Mouse (Mus musculus) megakaryocyte, embryonic 14.5 days (primary cell): ENCODE results near the gene Tap1. TPM values are rescaled to one million over a fixed set of nuclear protein-coding genes. Genes with fewer than 3 reads are reported as not detected.

Experiments used
- H3K27me3 ChIP-seq: replicated peaks from 2 replicates; pipeline ENCODE3; 2012; ENCODE audit warnings: inconsistent platforms
- H3K36me3 ChIP-seq: replicated peaks from 2 replicates; pipeline ENCODE3; 2012; ENCODE audit warnings: low read length, inconsistent platforms, mixed read lengths
- H3K4me1 ChIP-seq: 2 replicates; pipeline ENCODE4 v1.6.1; 2012; ENCODE audit warnings: inconsistent platforms
- H3K4me3 ChIP-seq: replicated peaks from 2 replicates; pipeline ENCODE3; 2012; ENCODE audit warnings: moderate library complexity, mild to moderate bottlenecking, inconsistent platforms
- H3K9me3 ChIP-seq: 2 replicates; pipeline ENCODE4 v1.6.1; 2012; ENCODE audit warnings: inconsistent platforms
- FLI1 ChIP-seq: IDR thresholded peaks from 2 replicates; pipeline ENCODE4 v1.6.1; 2012; ENCODE audit warnings: low read length, inconsistent platforms, mixed read lengths
- GATA1 ChIP-seq: IDR thresholded peaks from 3 replicates; pipeline ENCODE4 v1.6.1; 2012; ENCODE audit warnings: mixed read lengths, low read length, inconsistent platforms, borderline replicate concordance
- polyA plus RNA-seq: library from polyadenylated mRNA; stranded (reverse); fragments of >175 nt; gene quantifications from 2 replicates; pipeline ENCODE4 v1.2.3, GENCODE M21; 2012; ENCODE audit warnings: low replicate concordance; ENCODE audit not compliant: insufficient read depth

Tap1 gene
- polyA plus RNA-seq, 1 experiment = 27.1 TPM

DNA sequence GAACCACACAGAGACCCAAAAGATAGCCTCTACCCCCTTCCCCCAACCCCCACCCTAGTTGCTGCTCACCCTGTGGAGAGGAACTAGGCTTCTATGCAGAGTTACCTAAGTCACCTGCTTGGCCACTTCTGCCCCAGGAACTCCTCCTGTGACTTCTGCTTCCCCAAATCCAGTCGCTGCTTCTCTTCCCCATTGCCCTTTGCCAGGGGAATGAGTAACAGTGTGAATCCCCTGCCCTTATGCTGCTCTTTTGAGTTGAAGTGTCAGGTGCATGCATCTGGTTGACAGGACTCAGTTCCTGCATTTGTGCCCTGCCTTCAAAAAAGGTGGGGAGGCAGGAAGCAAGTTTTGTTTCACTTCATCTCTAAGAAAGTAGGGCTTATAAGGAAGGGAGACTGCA, 13.3 kb upstream of the Tap1 start:
- peaks cover 21% of the 10 kb centered on the region for H3K9me3 ChIP-seq
- peaks cover 16% of the 10 kb centered on the region for H3K4me1 ChIP-seq
- no peak overlapping the region for H3K4me3 ChIP-seq
- no peaks in the 10 kb centered on the region for H3K36me3 ChIP-seq
- peaks cover 10% of the 10 kb centered on the region for H3K27me3 ChIP-seq
- TF ChIP-seq FLI1 (no peak), GATA1 (no peak)

DNA sequence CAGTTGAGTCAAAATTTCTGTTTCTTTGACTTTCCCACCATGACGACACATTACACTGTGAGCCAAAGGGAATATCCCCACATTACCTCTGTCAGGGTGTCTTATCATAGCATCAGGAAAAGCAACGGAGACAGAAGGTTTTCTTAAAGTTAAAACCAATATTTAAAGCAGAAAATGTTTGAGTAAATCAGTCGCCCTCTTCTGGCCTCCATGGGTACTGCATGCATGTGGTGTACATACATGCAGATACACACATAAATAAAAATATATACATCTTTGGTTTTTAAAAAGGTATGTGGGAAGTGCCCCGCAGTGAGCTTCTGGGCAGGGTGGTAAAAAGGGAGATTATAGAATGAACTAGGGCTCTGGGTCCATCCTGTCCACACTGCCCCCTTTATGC, 10.2 kb upstream of the Tap1 start:
- Histone ChIP-seq H3K36me3 (peaks cover 14% of the 10 kb centered on the region), H3K4me1 (peaks cover 7% of the 10 kb centered on the region), H3K4me3 (no peak overlapping the region), H3K9me3 (peaks cover 19% of the 10 kb centered on the region), H3K27me3 (peaks cover 10% of the 10 kb centered on the region)
- TF ChIP-seq GATA1 (no peak), FLI1 (no peak)

DNA sequence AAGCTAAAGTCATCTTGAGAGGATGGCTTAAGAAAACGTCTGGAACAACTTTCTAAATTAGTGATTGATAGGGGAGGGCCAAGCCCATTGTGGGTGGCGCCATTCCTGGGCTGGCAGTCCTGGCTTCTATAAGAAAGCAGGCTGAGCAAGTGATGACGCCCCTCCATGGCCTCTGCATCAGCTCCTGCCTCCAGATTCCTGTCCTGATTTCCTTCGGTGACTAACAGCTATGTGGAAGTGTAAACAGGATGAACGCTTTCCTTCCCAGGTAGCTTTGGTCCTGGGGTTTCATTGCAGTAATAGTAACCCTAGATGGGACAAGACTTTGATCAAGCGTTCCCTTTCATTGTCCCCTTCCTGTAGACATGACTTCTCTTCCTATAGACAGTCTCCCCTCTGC, 8.3 kb upstream of the Tap1 start:
- Histone ChIP-seq H3K36me3 (peaks cover 33% of the 10 kb centered on the region), H3K9me3 (peaks cover 16% of the 10 kb centered on the region; the same call in 1 of the 2 replicates), H3K27me3 (peaks cover 9% of the 10 kb centered on the region), H3K4me1 (peaks cover 12% of the 10 kb centered on the region), H3K4me3 (no peak overlapping the region)
- no peak for TF ChIP-seq GATA1

DNA sequence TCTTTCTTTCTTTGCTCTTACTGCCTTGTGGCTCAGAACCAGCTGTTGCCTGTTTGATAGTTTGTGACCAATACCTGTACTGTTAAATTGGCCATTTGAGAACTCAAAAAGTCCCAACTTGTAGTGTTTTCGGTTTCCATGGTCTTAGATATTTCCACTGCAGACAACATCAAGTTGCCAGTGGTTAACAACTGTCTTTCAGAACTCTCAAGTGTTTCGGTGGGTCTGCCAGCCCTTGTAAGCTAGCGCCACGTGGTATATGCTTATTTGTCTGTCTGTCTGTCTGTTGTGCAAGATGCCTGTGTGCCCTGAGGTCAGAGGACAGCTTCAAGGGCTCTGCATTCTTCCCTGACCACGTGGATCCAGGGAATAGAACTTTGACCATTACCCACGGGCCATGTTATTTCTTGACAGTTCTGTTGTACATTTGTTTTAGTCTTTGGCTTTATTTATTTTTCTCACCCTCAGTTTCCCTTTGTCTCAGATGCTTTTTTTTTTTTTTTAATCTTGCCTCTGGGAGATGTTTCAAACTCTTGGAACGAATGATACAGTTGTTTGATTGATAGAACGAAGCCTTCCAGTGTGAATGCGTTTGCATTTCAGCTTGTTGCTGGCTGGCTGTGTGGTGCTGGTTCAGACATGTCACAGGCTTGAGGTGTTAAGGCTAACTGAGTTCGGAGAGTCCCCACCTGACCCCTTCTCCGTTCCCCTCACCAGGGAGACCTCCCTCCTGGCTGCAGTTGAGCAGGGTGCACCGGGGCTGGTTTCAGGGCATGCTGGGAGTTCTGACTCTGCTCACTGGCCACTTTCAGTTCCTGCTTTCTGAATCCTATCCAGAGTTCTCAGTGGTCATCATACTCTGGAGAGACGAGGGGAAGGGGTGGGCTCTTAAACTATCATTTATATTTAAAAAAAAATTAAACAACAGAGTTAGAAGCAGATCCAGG, 7.2 kb upstream of the Tap1 start:
- no peak for TF ChIP-seq GATA1
- no peak for TF ChIP-seq FLI1
- Histone ChIP-seq H3K9me3 (peaks cover 16% of the 10 kb centered on the region; the same call in 1 of the 2 replicates), H3K27me3 (peaks cover 6% of the 10 kb centered on the region), H3K36me3 (peaks cover 40% of the 10 kb centered on the region), H3K4me3 (no peak overlapping the region), H3K4me1 (peaks cover 11% of the 10 kb centered on the region)

DNA sequence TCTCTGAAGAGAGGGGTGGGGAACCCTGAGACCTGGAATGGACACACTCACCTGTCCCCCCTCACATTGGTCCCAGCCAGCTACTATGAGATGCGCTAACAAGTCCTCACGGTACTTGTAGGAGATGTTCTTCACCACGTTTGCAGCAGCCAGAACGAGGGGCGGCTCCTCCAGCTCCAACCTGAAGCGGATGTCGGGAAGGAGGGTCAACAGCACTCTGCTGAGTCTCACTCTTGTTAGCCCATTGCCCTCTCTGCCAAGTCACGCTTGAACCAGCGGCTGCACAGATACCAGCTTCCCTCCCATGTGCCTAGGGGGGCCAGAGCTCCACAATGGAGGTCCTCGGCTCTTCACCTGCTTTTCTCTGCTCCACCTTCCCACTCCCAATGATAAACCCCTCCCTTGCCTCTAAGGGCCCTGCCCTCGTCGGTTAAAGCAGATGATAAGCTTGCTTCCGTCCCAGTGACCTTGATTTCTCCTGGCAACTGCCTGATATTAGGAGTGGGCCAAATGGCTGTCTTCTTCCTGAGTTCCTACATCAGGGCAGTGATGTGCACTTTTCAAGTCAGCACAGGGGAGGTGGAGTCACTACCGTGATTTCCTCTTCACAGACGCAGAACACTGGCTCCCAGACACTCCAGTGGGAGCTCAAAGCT, 3.7 kb upstream of the Tap1 start:
- no peaks in the 10 kb centered on the region for H3K9me3 ChIP-seq
- TF ChIP-seq GATA1 = no peak
- no peak for TF ChIP-seq FLI1
- peak overlapping the region; percentile 38 for H3K4me3 ChIP-seq
- peaks cover 32% of the 10 kb centered on the region for H3K4me1 ChIP-seq
- no peaks in the 10 kb centered on the region for H3K27me3 ChIP-seq
- H3K36me3 ChIP-seq = peaks cover 40% of the 10 kb centered on the region

DNA sequence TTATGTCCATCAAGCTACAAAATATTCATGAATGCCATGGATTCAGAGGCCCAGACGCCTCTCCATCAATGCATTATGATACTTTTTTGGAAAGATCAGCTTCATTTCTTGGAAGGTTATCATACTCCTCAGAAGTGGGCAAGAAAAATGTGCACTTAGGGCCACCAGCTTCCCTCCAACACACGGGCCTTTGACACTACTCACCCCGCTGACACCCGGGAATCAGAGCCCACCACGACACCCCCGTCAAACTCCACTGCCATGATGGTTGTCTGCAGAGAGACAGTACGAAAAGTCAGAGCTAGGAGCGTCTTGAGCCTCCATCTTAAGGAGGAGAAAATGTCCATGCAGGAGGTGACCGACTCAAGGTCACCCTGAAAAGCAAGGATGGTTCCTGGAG, 1.8 kb upstream of the Tap1 start:
- Histone ChIP-seq H3K4me3 (peak overlapping the region; percentile 99), H3K9me3 (no peaks in the 10 kb centered on the region), H3K36me3 (peaks cover 58% of the 10 kb centered on the region), H3K4me1 (peaks cover 48% of the 10 kb centered on the region), H3K27me3 (no peaks in the 10 kb centered on the region)
- no peak for TF ChIP-seq FLI1
- no peak for TF ChIP-seq GATA1

DNA sequence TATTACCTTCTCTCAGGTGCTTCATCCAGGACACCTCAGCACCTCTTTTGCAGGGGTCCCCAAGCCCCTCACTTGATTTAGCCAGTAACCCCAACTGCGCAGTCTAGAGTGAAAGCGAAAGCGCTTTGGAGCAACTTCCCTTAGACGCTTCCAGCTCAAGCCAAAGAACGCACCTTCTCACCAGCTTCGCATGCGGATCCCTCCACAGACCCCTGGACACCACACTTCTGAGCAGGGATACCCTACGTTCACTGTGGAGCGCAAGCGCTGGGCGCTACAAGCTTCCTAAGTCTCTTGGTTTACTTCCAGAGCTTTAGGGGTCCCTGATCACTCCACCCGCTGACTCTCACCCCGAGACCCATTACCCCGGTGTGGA, 480 bp upstream of the Tap1 start:
- TF ChIP-seq FLI1 (no peak), GATA1 (no peak)
- Histone ChIP-seq H3K4me1 (peaks cover 61% of the 10 kb centered on the region), H3K4me3 (peak overlapping the region; percentile 99), H3K27me3 (no peaks in the 10 kb centered on the region), H3K9me3 (no peaks in the 10 kb centered on the region), H3K36me3 (peaks cover 61% of the 10 kb centered on the region)

DNA sequence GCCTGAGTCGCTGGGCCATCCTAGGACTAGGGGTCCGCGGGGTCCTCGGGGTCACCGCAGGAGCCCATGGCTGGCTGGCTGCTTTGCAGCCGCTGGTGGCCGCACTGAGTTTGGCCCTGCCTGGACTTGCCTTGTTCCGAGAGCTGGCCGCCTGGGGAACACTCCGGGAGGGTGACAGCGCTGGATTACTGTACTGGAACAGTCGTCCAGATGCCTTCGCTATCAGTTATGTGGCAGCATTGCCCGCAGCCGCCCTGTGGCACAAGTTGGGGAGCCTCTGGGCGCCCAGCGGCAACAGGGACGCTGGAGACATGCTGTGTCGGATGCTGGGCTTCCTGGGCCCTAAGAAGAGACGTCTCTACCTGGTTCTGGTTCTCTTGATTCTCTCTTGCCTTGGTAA, 657 bp downstream of the Tap1 start:
- H3K4me3 ChIP-seq = peak overlapping the region; percentile 99
- H3K27me3 ChIP-seq = no peaks in the 10 kb centered on the region
- peaks cover 61% of the 10 kb centered on the region for H3K36me3 ChIP-seq
- no peaks in the 10 kb centered on the region for H3K9me3 ChIP-seq
- TF ChIP-seq FLI1 = no peak
- TF ChIP-seq GATA1 = no peak
- peaks cover 68% of the 10 kb centered on the region for H3K4me1 ChIP-seq

DNA sequence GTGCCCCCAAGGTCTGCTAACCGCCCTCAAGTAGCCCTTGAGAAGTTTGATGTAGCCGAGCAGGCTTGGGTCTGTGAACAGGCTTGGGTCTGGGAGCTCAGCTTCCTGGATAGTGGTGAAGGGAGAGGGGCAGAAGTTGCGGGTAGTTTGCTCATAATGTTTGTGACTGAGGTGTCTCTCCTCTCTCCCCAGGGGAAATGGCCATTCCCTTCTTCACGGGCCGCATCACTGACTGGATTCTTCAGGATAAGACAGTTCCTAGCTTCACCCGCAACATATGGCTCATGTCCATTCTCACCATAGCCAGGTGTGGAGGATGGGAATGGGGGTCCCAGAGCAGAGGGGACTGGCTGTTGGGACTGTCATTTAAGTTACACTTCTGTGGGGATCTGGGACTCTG, 1.6 kb downstream of the Tap1 start:
- no peaks in the 10 kb centered on the region for H3K27me3 ChIP-seq
- no peaks in the 10 kb centered on the region for H3K9me3 ChIP-seq
- H3K4me1 ChIP-seq = peaks cover 63% of the 10 kb centered on the region
- TF ChIP-seq GATA1 = no peak
- no peak for TF ChIP-seq FLI1
- peaks cover 61% of the 10 kb centered on the region for H3K36me3 ChIP-seq
- peak overlapping the region; percentile 86 for H3K4me3 ChIP-seq

DNA sequence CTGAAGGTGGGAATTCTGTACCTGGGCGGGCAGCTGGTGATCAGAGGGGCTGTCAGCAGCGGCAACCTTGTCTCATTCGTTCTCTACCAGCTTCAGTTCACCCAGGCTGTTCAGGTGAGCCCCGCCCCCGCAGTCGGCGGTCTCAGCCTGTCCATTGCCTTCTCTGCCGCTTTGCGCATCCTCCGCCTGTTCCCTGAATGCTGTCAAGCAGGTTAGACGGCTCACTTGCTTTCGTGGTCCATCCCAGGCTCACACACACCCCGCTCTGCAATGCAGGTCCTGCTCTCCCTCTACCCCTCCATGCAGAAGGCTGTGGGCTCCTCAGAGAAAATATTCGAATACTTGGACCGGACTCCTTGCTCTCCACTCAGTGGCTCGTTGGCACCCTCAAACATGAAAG, 5.5 kb downstream of the Tap1 start:
- TF ChIP-seq FLI1 (no peak), GATA1 (no peak)
- Histone ChIP-seq H3K4me1 (peaks cover 74% of the 10 kb centered on the region), H3K27me3 (no peaks in the 10 kb centered on the region), H3K4me3 (no peak overlapping the region), H3K9me3 (no peaks in the 10 kb centered on the region), H3K36me3 (peaks cover 81% of the 10 kb centered on the region)
